Mouse (Mus musculus) fat pad, adult 2 months (tissue): ENCODE measurements around the gene Dmp1.
A peak's percentile ranks its signal among the peaks of the same experiment; 100 is the strongest.

ENCODE experiments used
- DNase-seq: peaks from one replicate; pipeline ENCODE4 v3.0.0-alpha.2; 2011; ENCODE audit warnings: low read depth, low spot score; ENCODE audit errors: extremely low read depth

The Dmp1 gene

DNA sequence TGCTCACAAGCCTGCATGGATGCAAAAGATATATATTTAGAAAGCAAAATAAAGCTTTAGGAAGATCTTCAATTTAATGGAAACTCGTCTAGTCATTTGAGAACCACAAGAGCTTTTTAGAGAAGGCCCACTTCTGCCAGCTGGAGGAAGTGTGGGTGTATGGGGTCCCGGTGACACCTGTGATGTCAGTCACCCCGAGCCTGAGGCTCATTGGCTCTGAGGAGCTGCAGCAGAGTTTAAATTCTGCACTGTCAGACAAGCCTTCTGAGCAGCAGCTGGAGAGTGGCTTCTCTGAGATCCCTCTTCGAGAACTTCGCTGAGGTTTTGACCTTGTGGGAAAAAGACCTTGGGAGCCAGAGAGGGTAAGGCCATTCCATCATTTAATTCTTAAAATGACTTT, at the start of gene Dmp1:
Dmp1 (plus strand) TSS at position 263 of the 400 bp plus-strand sequence.
- DNase-seq: no peak

DNA sequence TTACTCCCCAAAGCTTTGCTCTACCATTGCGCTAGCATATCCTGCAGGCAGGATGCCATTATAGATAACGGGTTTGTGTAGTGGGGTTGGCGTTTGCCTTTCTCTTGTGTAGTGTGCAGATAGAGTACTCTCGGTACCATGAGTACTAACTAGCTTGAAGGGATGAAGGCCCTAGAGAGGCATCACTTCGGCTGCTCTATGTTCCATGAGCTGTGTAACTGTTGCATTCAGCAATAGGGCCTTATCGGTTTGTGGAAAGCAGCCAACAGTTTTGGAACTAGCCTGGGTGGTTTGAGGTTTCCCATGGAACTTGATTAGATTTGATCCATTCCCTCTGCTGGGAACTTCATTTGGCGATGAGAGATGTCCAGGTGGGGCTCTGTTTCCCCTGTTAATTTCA, 44.7 kb upstream of the Dmp1 start:
- no peak for DNase-seq

DNA sequence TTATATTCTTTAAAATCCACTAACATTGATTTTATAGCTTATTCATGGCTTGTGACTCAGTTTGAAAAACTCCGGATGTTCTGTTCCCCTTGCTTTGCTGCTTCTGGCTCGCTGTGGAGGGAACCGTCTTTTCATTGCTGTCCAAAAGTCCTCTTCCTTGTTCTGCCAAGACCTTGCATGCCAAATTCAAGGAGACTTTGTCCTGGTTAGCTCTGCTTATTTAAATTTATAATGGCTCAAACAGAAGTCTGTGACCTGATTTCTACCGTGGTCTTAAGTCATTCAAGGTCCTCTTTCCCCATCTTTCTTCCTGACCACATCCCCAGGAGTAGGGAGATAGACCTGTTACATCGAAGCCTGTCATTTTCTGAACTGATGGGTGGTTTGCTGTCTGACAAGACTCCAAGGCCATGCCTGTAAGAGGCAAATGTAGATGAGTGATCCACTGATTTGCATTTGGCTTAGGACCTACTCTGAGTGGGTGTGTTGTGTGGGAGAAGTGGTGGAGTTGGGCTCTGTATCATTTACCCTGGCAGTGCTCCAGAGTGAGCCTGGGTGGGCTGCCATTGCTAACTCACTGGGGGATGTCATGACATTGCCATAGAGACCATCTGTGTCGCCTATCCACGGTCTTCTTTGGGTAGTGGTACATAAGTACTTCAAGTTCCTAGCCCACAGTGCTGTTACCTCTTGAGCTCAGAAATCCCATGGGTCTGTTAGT, 43.9 kb upstream of the Dmp1 start:
- DNase-seq: no peak

DNA sequence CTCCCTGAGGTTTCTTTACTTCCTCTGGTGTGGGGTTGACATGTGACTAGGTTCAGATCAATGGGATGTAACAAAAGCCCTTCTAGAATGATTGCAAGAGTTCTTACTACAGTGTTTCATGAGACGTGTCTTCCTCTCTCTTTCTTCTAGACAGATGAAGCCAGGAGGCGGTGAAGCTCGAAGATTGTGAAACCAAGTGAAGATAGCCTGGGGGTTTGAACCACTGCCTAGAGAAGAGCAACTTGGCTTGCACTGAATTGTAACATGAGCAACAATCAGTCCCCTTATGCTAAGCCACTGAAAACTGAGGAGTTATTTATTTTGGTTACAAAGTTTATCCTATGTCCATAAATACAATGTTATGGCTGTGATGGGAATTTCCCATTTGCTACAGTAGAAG, 41.8 kb upstream of the Dmp1 start:
- DNase-seq: peak; percentile 54

DNA sequence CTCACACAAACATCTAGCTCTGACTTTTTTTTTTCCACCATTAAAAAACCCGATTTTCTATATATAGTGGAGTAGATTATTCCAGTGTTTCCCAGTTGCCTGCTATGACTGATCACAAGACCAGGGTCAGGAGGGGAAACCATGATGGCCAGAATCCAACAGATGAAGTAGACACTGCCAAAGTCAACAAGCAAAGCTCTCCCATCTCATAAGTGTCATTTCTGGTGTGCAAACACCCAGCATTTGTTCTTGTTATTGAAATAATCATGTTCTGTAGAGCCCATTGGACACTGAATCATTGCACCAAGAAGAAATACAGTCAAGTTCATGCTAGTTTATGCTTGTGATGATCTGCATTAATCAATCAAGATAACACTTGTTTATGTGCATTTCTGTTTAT, 41.0 kb upstream of the Dmp1 start:
- no peak for DNase-seq

DNA sequence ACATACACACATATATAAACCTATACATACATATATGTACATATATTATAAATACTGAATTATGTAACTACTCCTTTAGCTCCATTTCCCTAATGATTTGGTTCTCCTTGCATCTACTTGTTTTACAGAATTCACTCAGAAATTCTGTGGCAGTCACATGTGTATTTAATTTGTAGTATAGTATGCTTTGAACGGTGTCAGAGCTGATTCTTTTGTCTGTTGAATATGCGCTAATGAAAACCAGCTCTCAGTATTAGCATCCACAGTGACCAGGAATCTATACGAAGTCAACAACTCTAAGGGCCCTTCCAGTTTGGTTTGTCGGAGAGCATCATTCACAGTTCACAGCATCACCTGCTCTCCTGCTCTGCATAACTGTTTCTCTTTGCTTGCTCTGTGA, 38.9 kb upstream of the Dmp1 start:
- no peak for DNase-seq

DNA sequence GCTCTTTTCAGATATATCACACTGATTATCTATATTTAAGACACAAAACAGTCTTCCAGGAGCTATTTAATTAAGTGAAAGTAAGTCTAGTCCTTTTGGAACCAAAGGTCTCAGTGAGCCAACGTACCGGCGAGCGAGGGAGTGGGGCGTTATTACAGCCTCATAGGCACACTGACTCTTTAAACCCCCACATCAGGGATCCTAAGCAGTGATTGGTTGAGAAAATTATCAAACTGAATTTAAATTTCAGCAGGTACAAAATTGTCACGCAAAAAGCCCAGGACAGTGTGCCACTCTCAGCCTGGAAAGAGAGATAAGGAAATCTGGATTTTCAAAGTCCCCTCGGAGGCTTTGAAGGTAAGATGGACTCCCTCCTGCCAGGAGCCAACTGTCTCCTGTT, 32.0 kb upstream of the Dmp1 start, which contains the start of gene Dspp:
Dspp (plus strand) TSS at position 301 of the 400 bp plus-strand sequence.
- no peak for DNase-seq

DNA sequence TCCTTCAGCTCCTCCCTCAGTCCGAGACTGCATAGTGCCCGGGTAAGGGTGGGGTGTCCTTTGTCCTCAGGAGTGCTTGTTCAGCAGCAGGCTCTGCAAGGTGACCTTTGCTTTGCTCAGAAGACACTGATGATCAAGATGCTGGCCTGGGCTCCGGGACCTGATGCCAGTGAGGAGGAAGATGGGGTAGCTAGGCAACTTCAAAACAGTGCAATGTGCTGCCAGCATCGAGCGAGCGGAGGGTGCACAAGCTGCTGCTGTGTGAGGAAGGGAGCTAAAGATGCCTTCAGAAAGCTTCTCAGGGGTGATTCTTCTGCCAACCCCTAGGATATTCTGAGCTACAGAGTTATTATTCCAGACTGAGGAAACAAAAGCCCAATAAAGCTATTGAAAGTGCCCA, 29.3 kb upstream of the Dmp1 start:
- no peak for DNase-seq

DNA sequence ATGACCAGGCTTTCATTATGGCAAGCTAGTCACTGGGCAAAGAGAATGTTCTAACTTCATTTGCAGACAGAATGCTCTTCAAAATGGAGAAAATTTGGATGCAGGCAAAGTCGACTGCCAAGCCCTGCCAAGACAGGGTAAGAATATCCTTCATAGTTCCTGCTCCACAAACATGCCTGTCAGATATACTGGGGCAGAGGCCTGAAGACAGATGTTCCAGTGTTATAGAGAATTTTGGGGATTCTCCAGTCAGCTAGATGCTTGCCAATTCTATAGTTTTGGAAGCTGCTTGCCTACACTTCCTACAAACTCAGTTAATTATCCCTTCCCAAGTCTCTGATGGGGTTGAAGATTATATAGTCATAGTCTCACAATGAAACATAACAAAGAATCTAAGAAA, 18.7 kb upstream of the Dmp1 start:
- no peak for DNase-seq

DNA sequence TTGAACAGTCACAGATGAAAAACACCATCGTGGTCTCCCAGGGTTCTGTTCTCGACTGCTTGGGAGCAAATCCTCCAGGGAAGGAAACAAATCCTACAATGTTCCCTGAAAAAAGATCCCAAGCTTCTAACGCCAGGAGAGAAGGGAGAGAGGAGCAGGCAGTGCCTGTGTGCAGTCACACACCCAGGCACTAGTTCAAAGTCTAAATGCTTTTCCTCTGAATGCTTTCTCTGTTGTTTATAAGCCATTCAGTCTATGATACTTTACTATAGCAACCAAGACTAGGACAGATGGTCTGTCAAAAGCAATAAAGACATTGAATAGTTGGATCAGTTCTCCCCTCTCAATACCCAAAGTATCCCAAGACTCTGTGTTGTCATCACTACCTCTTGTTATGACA, 15.1 kb upstream of the Dmp1 start:
- DNase-seq: no peak

DNA sequence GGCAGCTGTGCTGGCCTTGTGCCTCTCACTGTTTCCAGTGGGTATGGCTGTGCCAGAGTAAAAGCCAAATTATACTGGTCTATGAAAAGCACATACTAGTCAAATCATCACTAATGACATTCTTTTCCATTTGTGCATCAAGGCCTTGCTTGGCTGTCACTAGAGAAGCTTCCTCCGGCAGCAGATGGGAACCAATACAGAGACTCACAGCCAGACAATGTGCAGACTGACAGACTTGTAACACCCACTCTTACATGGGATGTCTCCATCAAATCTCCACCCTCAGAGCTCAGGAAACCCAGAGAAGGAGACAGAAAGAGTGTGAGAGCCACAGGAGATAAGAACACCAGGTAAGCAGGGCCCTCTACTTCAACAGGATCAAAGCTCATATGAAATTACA, 7.3 kb upstream of the Dmp1 start:
- no peak for DNase-seq

DNA sequence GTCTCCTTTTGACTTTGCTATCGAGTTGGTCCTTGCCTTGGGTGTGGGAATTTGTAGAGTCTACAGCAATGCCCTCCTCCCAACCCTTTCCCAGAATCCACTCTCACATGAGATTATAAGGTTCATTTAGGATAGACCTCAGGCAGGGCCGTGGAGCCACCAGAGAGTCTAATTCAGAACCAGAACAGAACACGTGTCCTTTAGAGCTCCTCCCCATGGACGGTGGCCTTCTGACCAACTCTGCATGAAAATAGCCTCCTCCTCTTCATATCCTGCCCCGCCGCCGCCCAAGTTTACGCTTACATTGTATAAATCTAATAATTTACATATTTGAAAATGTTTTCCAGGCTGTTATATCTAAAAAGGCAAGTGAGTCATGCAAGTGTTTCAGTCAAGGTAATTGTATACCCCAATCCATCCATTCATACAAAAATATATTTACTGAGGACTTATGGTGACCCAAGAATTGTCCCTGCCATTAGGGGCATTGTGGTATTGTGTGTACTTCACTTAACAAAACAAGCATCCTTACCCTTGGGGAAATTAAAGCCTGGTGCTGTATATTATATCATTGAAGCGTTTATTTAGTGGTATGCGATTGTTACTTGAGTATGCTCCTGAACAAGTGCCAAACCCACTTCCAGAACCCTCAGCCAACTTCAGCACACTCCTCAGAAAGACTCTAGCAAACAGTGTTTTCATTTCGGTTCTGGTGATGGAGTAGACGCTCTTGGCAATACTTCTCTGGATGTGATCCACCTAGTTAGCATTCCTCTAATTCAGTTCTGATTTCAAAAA, 1.1 kb upstream of the Dmp1 start:
- DNase-seq: no peak

DNA sequence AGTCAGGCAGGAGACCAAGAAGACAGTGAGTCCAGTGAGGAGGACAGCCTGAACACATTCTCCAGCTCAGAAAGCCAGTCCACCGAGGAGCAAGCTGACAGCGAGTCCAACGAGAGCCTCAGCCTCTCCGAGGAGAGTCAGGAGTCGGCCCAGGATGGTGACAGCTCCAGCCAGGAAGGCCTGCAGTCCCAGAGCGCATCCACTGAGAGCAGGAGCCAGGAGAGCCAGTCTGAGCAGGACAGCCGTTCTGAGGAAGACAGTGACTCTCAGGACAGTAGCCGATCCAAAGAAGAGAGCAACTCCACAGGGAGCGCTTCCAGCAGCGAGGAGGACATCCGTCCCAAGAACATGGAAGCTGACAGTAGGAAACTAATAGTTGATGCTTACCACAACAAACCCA, 10.1 kb downstream of the Dmp1 start:
- no peak for DNase-seq

DNA sequence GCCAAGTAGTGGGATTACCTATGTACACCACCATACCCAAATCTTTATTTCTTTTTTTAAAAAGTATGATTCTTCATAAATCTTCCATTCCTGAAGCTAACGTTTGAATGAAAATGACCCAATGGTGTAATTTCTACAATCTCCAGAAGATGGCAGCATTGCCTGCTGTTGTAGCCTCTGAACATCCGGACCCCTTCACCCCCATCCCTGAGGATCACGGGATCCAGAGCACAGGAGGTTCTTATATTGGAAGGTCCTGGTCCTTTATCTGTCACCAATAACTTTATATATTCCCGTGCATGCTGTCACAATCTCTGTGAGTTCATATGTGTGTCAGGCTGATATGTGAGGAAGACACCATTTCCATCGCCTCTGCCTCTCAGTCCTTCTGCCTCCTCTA, 16.5 kb downstream of the Dmp1 start:
- no peak for DNase-seq

DNA sequence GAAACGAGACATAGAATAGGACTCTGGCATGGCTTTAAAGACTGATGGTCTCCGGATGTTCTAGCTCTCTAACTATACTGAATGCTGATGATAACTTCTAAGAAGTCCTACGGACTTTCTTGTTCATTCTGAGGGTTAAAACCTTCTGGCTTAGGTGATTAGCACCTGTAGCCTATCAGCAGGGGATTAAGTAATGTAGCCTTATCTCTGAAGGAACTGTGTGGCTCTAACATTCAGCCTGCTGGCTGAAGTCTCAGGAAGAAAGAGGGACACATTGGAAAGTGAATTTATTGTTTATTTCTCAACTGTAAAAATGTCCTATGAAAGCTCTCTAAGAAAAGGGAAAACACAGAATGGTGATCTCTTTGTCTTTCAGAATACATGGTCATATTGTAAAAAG, 21.9 kb downstream of the Dmp1 start:
- DNase-seq: no peak

DNA sequence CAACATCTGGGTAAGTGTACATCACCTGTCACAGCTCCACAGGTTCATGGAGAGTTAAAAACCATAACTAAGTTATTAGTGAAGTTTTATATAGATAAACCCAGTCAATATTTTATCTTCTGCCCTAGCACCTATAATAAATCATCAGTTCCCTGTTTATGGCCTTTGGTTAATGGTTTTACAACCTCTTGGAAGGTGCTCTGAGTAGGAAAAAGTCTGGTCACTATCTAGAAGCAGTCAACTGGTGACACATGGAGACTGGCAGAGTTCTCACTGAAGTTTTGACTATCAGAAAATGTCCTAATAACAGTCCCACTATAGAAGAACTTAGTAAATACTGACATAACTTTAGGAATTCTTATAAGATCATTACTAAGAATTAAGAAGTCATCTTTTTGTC, 22.3 kb downstream of the Dmp1 start:
- DNase-seq: no peak

DNA sequence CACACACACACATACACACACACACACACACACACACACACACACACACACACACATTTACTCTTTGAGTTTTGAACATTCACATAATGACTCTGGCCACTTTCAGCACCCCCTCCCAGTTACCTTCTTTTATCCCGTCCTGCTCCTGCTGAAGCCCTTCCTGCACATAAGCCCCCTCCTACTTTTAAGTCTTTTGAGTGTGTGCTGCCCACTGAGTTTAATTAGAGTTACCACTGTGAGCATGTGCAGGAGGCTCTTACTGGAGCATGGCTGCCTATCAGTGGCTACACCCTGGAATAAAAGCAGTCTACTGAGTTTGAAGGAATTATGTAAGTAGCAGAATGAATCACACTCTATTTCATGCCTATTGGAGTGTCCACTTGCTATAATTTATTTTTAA, 26.1 kb downstream of the Dmp1 start:
- no peak for DNase-seq

DNA sequence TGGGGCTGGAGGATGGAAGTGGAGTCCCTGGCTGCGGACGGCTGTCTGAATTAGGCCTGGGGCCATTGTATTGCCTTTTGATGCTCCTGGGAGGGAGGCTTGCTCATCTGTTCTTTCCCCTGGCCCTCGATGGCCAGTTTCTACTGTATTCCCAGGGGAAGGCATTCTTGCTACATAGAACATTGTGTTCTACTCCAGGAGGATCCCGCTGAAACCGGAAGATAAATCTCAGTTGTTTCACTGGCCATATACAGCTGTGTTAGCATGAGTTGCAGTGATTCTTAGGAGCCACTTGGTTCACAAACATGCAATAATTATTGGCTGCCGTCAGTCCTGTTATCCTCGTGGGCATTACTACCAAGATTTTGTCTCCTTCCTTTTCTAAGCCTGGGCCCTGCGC, 34.3 kb downstream of the Dmp1 start:
- no peak for DNase-seq

DNA sequence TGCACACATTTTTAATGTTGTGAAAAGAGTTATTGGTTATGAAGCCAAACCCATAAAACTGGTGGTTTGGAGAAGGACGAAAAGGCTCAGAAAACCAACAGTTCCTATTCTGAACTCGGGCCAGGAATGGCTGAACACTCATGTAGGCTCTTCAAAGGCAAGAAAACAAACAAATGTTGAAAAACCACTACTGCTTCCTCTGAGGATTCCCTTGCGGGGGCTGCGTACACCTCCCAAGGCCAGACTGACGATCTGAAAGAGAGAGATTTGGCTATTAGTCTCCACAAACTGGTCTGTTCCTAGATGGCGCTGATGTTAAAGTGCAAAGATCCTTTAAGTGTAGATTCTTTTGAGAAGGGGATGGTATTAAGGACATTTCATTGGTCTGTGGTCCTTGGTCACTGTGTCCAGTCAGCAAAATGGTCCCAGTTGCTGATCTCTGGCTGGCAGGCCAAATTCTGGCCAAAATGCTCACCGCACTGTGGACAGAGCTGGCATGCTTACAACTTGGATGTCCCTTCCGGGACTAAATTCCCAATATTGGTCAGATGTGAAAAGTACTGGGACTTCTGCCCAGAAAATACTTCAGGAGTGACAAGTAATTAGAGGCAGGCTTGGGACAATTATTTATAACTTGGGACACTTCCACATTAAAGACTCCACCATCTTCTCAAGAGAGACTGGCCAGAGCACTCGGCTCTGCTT, 37.4 kb downstream of the Dmp1 start:
- DNase-seq: no peak

DNA sequence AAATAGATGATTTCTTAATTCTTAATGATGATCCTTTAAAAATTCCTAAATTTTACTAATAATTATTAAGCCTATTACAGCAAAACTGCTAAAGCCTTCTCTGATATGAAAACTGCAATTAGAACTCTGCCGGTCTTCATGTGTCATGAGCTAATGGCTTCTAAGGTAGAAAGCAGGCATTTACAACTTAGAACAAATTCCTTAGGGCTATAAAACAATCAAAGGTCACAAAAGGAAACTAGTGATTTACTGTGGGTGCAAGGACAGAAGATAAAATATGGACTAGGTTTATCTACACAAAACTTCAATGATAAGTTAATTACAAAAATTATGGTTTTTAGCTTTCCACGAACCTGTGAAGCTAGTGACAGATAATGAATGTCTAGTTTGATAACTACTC, 41.8 kb downstream of the Dmp1 start:
- no peak for DNase-seq

DNA sequence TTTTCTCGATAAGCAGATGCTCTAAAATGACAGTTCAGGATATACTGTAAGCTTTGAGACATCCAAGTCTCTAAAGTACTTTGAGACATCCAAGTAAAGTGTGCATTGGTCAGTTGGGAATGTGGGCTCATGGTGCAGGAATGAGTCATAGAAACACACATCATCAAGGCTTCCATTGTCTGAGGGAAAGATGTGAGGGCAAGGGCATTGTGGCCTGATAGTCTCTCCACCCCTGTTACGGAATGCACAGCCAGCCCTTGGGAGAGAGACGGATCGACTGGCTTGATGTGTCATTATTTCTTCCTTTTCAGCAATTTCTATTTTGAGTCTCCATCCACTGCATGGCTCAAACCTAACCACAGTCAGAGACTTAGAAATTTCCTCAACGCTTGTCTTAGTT, 49.4 kb downstream of the Dmp1 start:
- no peak for DNase-seq

DNA sequence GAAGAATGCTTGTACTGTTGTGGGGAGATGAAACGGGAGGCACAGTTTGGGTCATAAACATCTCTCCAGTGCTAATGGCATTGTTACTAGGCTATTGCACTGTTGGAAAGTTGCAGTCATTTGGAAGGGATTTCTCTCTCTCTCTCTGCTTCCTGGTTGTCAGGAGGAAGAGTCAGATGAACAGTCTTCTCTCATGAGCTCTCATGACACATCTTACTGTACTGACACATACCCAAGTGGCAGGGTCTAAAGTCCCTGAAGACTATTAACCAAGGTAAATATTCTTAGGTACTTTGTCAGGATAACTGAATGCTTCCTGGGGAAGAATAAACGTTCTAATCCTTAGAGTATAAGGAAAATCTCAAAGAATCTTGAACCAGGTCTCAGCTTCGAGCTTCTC, 54.2 kb downstream of the Dmp1 start:
- no peak for DNase-seq
